Mouse (Mus musculus): ENCODE results near the gene Fam174a. TPM values are rescaled to one million over a fixed set of nuclear protein-coding genes. Genes with fewer than 3 reads are reported as not detected.
A peak's percentile ranks its signal among the peaks of the same experiment; 100 is the strongest.

The Fam174a gene
- polyA plus RNA-seq, 1 experiment, result 16.0 TPM

DNA sequence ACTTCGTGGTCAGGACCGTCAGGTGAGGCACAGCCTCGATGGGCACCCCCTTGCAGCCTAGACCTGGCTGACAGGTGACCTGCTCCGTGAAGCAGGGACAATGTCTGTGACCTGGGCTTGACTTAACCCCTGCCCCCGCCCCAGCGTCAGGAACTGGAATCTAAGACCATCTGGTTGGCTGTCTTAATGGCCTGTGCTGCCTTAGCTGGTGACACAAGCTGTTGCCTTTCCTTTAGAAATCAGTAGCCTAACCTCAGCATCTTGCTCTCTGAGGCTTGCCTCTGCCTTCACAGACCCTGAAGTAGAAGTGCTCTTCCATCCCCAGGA lies 769 bp downstream of the Fam174a start:
- peak in 1 of 3 experiments; percentile 6 for TF ChIP-seq MYOG (IDR thresholded peaks at IDR 0.05; ENCODE audit: control insufficient read depth in 1 of 3, insufficient read depth in 1 of 3, insufficient read length in 2 of 3, low read depth in 2 of 3)
- TF ChIP-seq POLR2A (IDR thresholded peaks at IDR 0.05; ENCODE audit: insufficient read length, low read depth), result no peak
- TF ChIP-seq CEBPB (IDR thresholded peaks at IDR 0.05; ENCODE audit: insufficient read depth, poor library complexity, severe bottlenecking), result no peak
- Histone ChIP-seq H3K36me3 (ENCODE audit: control insufficient read depth, insufficient read depth) (no peaks in the 10 kb centered on the region), H3ac (ENCODE audit: control insufficient read depth, insufficient read length) (peak overlapping the region; percentile 57)

DNA sequence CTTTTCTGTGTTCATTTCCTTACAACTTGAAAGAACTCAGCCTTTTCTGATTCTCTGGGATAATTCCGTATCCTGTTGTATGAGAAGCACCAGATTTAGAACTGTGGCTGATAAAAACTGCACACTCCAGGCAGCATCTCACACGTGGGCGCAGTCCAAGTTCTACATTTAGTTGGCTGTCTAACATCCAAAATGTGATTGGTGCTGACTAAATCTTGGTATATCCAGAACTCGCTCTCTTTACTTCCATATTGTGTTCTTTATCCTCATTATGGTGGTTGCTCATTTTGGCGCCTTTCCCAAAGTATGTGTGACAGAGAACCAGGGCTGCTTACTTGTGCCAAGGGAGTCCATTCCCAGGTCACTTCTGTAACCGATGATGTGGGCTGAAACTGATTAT lies 2.6 kb downstream of the Fam174a start:
- Histone ChIP-seq H3ac (ENCODE audit: control insufficient read depth, insufficient read length) (no peak overlapping the region), H3K36me3 (ENCODE audit: control insufficient read depth, insufficient read depth) (no peaks in the 10 kb centered on the region), H3K79me2 (ENCODE audit: control insufficient read depth, insufficient read depth) (no peaks in the 10 kb centered on the region), H3K4me3 (no peak overlapping the region), H3K4me2 (ENCODE audit: low read depth) (no peak overlapping the region), H3K27me3 (ENCODE audit: control insufficient read depth, insufficient read depth, insufficient read length) (no peaks in the 10 kb centered on the region)
- TF ChIP-seq POLR2AphosphoS2 (IDR thresholded peaks at IDR 0.05; ENCODE audit: insufficient read length, low read depth), result no peak

More for the DNA sequence above, 769 bp downstream of the Fam174a start:
- Histone ChIP-seq H3K27me3 (ENCODE audit: control insufficient read depth, insufficient read depth, insufficient read length) (no peaks in the 10 kb centered on the region), H3K4me3 (peak overlapping the region; percentile 45), H3K4me2 (ENCODE audit: low read depth) (peak overlapping the region; percentile 96), H3K79me2 (ENCODE audit: control insufficient read depth, insufficient read depth) (no peaks in the 10 kb centered on the region)

- TF ChIP-seq USF1 (IDR thresholded peaks at IDR 0.05; ENCODE audit: low read depth) (no peak), REST (IDR thresholded peaks at IDR 0.05; ENCODE audit: insufficient read depth, insufficient read length) (no peak), MYOG (IDR thresholded peaks at IDR 0.05; ENCODE audit: control insufficient read depth in 1 of 3, insufficient read depth in 1 of 3, insufficient read length in 2 of 3, low read depth in 2 of 3) (no peak), TCF12 (IDR thresholded peaks at IDR 0.05; ENCODE audit: insufficient read depth, poor library complexity, severe bottlenecking) (no peak), TCF3 (IDR thresholded peaks at IDR 0.05; ENCODE audit: insufficient read length, low read depth) (no peak), POLR2AphosphoS2 (IDR thresholded peaks at IDR 0.05; ENCODE audit: insufficient read length, low read depth) (no peak), E2F4 (IDR thresholded peaks at IDR 0.05; ENCODE audit: insufficient read depth) (no peak), MYOD1 (IDR thresholded peaks at IDR 0.05; ENCODE audit: control insufficient read depth in 1 of 3, insufficient read length in 2 of 3, low read depth in 2 of 3) (no peak), CEBPB (IDR thresholded peaks at IDR 0.05; ENCODE audit: insufficient read depth, poor library complexity, severe bottlenecking) (no peak), MAX (IDR thresholded peaks at IDR 0.05; ENCODE audit: low read depth) (no peak), POLR2A (IDR thresholded peaks at IDR 0.05; ENCODE audit: insufficient read length, low read depth) (no peak), SRF (IDR thresholded peaks at IDR 0.05; ENCODE audit: control insufficient read depth, insufficient read length, low read depth) (no peak)
- no peak overlapping the region for H3K4me2 ChIP-seq (ENCODE audit: low read depth)
- no peak overlapping the region for H3K4me3 ChIP-seq
- no peaks in the 10 kb centered on the region for H3K79me2 ChIP-seq (ENCODE audit: control insufficient read depth, insufficient read depth)
- no peak overlapping the region for H3ac ChIP-seq (ENCODE audit: control insufficient read depth, insufficient read length)
- no peaks in the 10 kb centered on the region for H3K27me3 ChIP-seq (ENCODE audit: control insufficient read depth, insufficient read depth, insufficient read length)
- H3K36me3 ChIP-seq (ENCODE audit: control insufficient read depth, insufficient read depth), result peaks cover 9% of the 10 kb centered on the region
Observed at GRCm38 (mm10) chr1:95322219-95322618, 8.8 kb downstream of the Fam174a start.

DNA sequence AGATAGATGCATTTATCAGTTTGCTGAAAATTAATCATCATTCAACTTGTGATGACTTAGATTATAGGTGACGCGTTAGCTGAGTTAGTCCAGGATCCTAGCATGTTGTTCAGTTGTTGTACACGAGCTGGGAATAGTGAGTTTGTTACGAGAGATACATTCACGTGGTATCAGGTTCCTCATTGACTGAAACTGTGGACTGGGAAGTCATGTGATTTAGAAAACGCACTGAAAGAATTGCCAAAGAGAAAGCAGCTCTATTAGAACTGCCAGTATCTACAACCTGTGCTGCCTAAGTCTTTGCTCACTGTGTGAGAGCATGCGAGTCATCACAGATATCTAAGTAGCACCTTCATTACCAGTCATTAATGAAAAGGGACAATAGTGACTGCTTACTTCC lies 9.6 kb downstream of the Fam174a start:
- Histone ChIP-seq H3K4me3 (no peak overlapping the region), H3ac (ENCODE audit: control insufficient read depth, insufficient read length) (no peak overlapping the region), H3K4me2 (ENCODE audit: low read depth) (no peak overlapping the region), H3K27me3 (ENCODE audit: control insufficient read depth, insufficient read depth, insufficient read length) (no peaks in the 10 kb centered on the region), H3K36me3 (ENCODE audit: control insufficient read depth, insufficient read depth) (peaks cover 9% of the 10 kb centered on the region), H3K79me2 (ENCODE audit: control insufficient read depth, insufficient read depth) (no peaks in the 10 kb centered on the region)
- no peak for TF ChIP-seq USF1 (IDR thresholded peaks at IDR 0.05; ENCODE audit: low read depth)
- TF ChIP-seq MYOG (IDR thresholded peaks at IDR 0.05; ENCODE audit: control insufficient read depth in 1 of 3, insufficient read depth in 1 of 3, insufficient read length in 2 of 3, low read depth in 2 of 3), result no peak
- TF ChIP-seq E2F4 (IDR thresholded peaks at IDR 0.05; ENCODE audit: insufficient read depth), result no peak
- no peak for TF ChIP-seq SRF (IDR thresholded peaks at IDR 0.05; ENCODE audit: control insufficient read depth, insufficient read length, low read depth)
- no peak for TF ChIP-seq TCF3 (IDR thresholded peaks at IDR 0.05; ENCODE audit: insufficient read length, low read depth)
- no peak for TF ChIP-seq MYOD1 (IDR thresholded peaks at IDR 0.05; ENCODE audit: control insufficient read depth in 1 of 3, insufficient read length in 2 of 3, low read depth in 2 of 3)
- no peak for TF ChIP-seq CEBPB (IDR thresholded peaks at IDR 0.05; ENCODE audit: insufficient read depth, poor library complexity, severe bottlenecking)
- TF ChIP-seq TCF12 (IDR thresholded peaks at IDR 0.05; ENCODE audit: insufficient read depth, poor library complexity, severe bottlenecking), result no peak
- TF ChIP-seq REST (IDR thresholded peaks at IDR 0.05; ENCODE audit: insufficient read depth, insufficient read length), result no peak
- no peak for TF ChIP-seq MAX (IDR thresholded peaks at IDR 0.05; ENCODE audit: low read depth)
- TF ChIP-seq POLR2A (IDR thresholded peaks at IDR 0.05; ENCODE audit: insufficient read length, low read depth), result no peak
- TF ChIP-seq POLR2AphosphoS2 (IDR thresholded peaks at IDR 0.05; ENCODE audit: insufficient read length, low read depth), result no peak

DNA sequence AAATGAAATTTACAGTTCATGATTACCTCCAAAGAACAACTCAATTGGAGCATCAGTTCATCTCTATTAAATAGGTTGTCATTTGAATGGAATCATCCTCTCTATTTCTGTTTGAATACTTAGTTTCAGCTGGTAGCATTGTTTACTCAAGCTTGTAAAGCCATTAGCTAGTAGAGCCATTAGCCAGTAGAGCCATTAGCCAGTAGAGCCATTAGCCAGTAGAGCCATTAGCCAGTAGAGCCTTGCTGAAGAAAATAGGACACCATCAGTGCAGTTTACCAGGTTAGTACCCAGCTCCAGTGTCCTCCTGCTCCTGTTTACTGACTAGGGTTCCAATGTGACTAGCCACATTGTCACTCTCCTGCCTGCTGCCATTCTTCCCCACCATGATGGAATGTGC lies 13.4 kb downstream of the Fam174a start:
- TF ChIP-seq REST (IDR thresholded peaks at IDR 0.05; ENCODE audit: insufficient read depth, insufficient read length) (no peak), POLR2AphosphoS2 (IDR thresholded peaks at IDR 0.05; ENCODE audit: insufficient read length, low read depth) (no peak), MYOG (IDR thresholded peaks at IDR 0.05; ENCODE audit: control insufficient read depth in 1 of 3, insufficient read depth in 1 of 3, insufficient read length in 2 of 3, low read depth in 2 of 3) (no peak), USF1 (IDR thresholded peaks at IDR 0.05; ENCODE audit: low read depth) (no peak), TCF3 (IDR thresholded peaks at IDR 0.05; ENCODE audit: insufficient read length, low read depth) (no peak), MAX (IDR thresholded peaks at IDR 0.05; ENCODE audit: low read depth) (no peak), CEBPB (IDR thresholded peaks at IDR 0.05; ENCODE audit: insufficient read depth, poor library complexity, severe bottlenecking) (no peak), E2F4 (IDR thresholded peaks at IDR 0.05; ENCODE audit: insufficient read depth) (no peak), SRF (IDR thresholded peaks at IDR 0.05; ENCODE audit: control insufficient read depth, insufficient read length, low read depth) (no peak), MYOD1 (IDR thresholded peaks at IDR 0.05; ENCODE audit: control insufficient read depth in 1 of 3, insufficient read length in 2 of 3, low read depth in 2 of 3) (no peak)
- Histone ChIP-seq H3K4me3 (no peak overlapping the region), H3K36me3 (ENCODE audit: control insufficient read depth, insufficient read depth) (peaks cover 14% of the 10 kb centered on the region), H3ac (ENCODE audit: control insufficient read depth, insufficient read length) (no peak overlapping the region), H3K4me2 (ENCODE audit: low read depth) (no peak overlapping the region), H3K79me2 (ENCODE audit: control insufficient read depth, insufficient read depth) (no peaks in the 10 kb centered on the region), H3K27me3 (ENCODE audit: control insufficient read depth, insufficient read depth, insufficient read length) (no peaks in the 10 kb centered on the region)
